Mouse (Mus musculus): ENCODE results near the gene Cracr2b. TPM values are rescaled to one million over a fixed set of nuclear protein-coding genes. Genes with fewer than 3 reads are reported as not detected.
"Not testable (repeated sequence)": the region's sequence is repeated elsewhere in the genome, so short reads cannot be mapped to it uniquely, and the experiment has no call there.

Gene Cracr2b
- polyA plus RNA-seq, 1 experiment from 2014 or later = 20.8 TPM

DNA sequence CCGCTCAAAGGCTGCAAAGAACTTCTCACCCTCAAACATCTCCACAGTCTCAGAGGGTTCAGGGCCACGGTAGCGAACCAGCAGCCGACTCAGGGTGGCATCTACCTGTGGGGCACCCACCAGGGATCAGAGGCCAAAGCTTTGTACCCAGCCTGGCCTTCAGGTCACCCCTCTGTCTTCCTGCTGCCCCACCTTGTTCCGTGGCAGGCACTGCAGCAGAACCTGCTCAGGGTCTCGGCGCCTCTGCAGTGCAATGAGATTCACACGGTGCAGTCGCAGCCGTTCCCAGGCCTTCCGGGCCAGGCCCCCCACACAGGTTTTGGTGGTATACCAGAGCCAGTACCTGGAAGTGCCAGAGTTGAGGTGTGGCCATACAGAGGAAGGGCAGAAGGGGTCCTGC, 21.1 kb upstream of the Cracr2b start:
- Histone ChIP-seq H3K36me3 (ENCODE audit: control insufficient read depth, insufficient read depth, low read length) (no peaks in the 10 kb centered on the region), H3K9ac (ENCODE audit: low read length) (no peak overlapping the region), H3K4me3 (ENCODE audit: low read depth, low read length) (no peak overlapping the region), H3K27me3 (ENCODE audit: control insufficient read depth, insufficient read depth, low read length) (no peaks in the 10 kb centered on the region), H3K4me1 (replicated peaks; ENCODE audit: control insufficient read depth, insufficient read depth) (peaks cover 9% of the 10 kb centered on the region), H3K4me2 (replicated peaks; ENCODE audit: low read depth) (no peak overlapping the region), H3K9me3 (ENCODE audit: control insufficient read depth, low read length) (no peaks in the 10 kb centered on the region), H3K27ac (replicated peaks) (no peak overlapping the region)
- TF ChIP-seq CTCF (IDR thresholded peaks at IDR 0.05; ENCODE audit: low read depth) = no peak
- TF ChIP-seq EP300 (optimal IDR thresholded peaks at IDR 0.05) = no peak
- no peak for ATAC-seq (ENCODE audit: low FRiP score, low TSS enrichment)
- DNase-seq (ENCODE audit: low spot score) = no peak
- 95% methylated on average over 11 of the region's 11 CpGs for WGBS

DNA sequence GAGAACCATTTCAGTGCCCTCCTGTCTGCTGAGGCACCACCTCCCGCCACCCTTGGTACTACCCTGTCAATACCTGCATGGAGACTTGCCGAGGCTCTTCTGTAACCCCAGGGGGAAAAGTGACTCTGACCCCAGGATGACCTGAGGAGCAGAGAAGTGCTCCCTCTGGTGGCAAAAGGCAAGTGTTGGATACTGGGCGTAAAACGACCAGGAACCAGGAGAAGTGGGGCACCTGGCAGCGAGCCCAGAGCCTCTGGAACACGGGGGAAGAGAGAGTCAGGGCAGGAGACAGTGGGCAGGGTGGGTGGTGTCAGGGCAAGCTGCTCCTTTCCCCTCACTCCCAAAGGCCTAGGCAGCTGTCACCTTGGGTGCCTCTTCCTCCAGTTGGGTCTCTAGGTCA, 20.3 kb upstream of the Cracr2b start:
- Histone ChIP-seq H3K4me2 (replicated peaks; ENCODE audit: low read depth) (no peak overlapping the region), H3K9ac (ENCODE audit: low read length) (no peak overlapping the region), H3K4me3 (ENCODE audit: low read depth, low read length) (no peak overlapping the region), H3K36me3 (ENCODE audit: control insufficient read depth, insufficient read depth, low read length) (no peaks in the 10 kb centered on the region), H3K27me3 (ENCODE audit: control insufficient read depth, insufficient read depth, low read length) (no peaks in the 10 kb centered on the region), H3K27ac (replicated peaks) (no peak overlapping the region), H3K9me3 (ENCODE audit: control insufficient read depth, low read length) (no peaks in the 10 kb centered on the region), H3K4me1 (replicated peaks; ENCODE audit: control insufficient read depth, insufficient read depth) (peaks cover 9% of the 10 kb centered on the region)
- ATAC-seq (ENCODE audit: low FRiP score, low TSS enrichment) = no peak
- peak; percentile 68 for DNase-seq (ENCODE audit: low spot score)
- peak; percentile 87 for TF ChIP-seq CTCF (IDR thresholded peaks at IDR 0.05; ENCODE audit: low read depth)
- TF ChIP-seq EP300 (optimal IDR thresholded peaks at IDR 0.05) = no peak
- WGBS = 28% methylated on average over 6 of the region's 6 CpGs

DNA sequence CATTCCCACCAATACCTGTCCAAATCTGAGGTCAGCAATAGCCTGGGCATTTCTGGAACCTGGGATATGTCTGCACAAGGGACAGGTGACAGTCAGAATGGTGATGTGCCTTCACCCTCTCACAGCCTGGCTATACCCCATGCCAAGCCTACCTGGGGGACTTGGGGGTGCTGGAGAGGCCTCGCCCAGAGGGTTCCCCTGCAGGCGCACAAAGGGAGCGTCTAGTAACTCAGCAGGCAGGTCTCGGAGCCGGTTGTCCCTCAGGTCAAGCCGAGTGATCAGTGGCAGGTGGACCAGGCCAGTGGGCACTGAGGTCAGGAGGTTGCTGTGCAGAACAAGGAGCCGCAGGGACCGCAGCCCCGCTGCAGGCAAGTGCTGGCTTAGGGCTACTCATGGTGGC, 19.4 kb upstream of the Cracr2b start:
- TF ChIP-seq EP300 (optimal IDR thresholded peaks at IDR 0.05) (no peak), CTCF (IDR thresholded peaks at IDR 0.05; ENCODE audit: low read depth) (no peak)
- Histone ChIP-seq H3K27me3 (ENCODE audit: control insufficient read depth, insufficient read depth, low read length) (no peaks in the 10 kb centered on the region), H3K4me3 (ENCODE audit: low read depth, low read length) (no peak overlapping the region), H3K4me1 (replicated peaks; ENCODE audit: control insufficient read depth, insufficient read depth) (peaks cover 7% of the 10 kb centered on the region; the same call in 1 of the 2 replicates), H3K4me2 (replicated peaks; ENCODE audit: low read depth) (no peak overlapping the region), H3K9ac (ENCODE audit: low read length) (no peak overlapping the region), H3K9me3 (ENCODE audit: control insufficient read depth, low read length) (no peaks in the 10 kb centered on the region), H3K36me3 (ENCODE audit: control insufficient read depth, insufficient read depth, low read length) (no peaks in the 10 kb centered on the region), H3K27ac (replicated peaks) (no peak overlapping the region)
- ATAC-seq (ENCODE audit: low FRiP score, low TSS enrichment) (no peak), DNase-seq (ENCODE audit: low spot score) (no peak)
- WGBS = 90% methylated on average over 9 of the region's 9 CpGs

DNA sequence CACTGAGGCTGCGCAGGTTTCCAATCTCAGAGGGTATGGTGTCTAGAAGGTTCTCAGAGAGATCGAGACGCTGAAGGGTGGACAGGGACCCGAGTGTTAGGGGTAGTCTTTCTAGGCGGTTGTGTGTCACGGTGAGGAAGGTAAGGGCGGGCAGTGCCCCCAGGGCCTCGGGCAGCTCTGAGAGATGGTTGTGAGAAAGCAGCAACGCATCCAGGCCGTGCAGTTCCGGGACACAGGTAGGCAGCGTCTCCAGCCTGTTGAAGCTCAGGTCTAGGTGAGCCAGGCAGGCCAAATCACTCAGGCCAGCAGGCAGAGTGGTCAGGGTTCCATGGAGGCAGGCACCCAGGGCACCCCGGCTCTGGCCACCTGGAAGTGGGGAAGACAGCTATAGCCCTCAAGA, 18.7 kb upstream of the Cracr2b start:
- Histone ChIP-seq H3K27ac (replicated peaks) (no peak overlapping the region), H3K4me3 (ENCODE audit: low read depth, low read length) (no peak overlapping the region), H3K27me3 (ENCODE audit: control insufficient read depth, insufficient read depth, low read length) (no peaks in the 10 kb centered on the region), H3K9ac (ENCODE audit: low read length) (no peak overlapping the region), H3K36me3 (ENCODE audit: control insufficient read depth, insufficient read depth, low read length) (no peaks in the 10 kb centered on the region), H3K4me2 (replicated peaks; ENCODE audit: low read depth) (no peak overlapping the region), H3K4me1 (replicated peaks; ENCODE audit: control insufficient read depth, insufficient read depth) (peaks cover 4% of the 10 kb centered on the region; the same call in 1 of the 2 replicates), H3K9me3 (ENCODE audit: control insufficient read depth, low read length) (no peaks in the 10 kb centered on the region)
- 91% methylated on average over 13 of the region's 13 CpGs for WGBS
- TF ChIP-seq EP300 (optimal IDR thresholded peaks at IDR 0.05) = no peak
- no peak for TF ChIP-seq CTCF (IDR thresholded peaks at IDR 0.05; ENCODE audit: low read depth)
- ATAC-seq (ENCODE audit: low FRiP score, low TSS enrichment) (no peak), DNase-seq (ENCODE audit: low spot score) (no peak)

DNA sequence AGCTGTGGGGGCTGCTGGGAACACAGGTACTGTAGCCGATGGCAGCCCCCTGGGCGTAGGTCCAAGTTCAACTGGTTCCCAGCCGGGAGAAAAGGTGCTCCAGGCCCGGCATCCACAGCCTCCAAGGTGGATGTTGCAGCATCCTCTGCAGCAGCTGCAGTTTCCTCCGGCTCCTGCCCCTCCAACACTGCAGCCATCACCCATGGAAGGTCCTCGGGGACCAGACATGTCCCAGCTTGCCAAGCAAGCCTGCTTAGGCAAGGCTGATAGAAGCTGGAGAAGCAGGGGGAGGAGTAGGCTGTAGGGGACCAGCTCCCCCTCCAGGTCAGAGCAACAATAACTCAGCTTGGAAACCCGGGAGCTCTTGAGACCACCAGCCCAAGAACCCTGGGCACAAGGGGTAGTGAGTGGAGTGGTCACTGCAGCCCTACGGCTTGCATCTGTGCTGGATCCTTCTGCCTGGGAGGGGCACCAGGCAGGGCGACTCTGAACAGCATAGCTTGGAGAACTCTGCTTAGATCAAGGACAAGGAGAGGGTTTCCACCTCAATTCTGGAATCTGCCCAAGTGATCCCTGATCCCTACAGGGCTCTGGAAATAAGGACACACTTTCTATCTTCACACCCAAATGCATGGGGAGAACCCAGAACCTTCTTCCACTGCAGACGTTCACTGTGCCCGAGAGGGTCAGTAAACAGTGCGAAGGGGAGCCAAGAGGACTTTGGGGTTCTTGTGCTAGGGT, 17.6 kb upstream of the Cracr2b start:
- TF ChIP-seq CTCF (IDR thresholded peaks at IDR 0.05; ENCODE audit: low read depth) = peak; percentile 64
- TF ChIP-seq EP300 (optimal IDR thresholded peaks at IDR 0.05) = no peak
- Histone ChIP-seq H3K9me3 (ENCODE audit: control insufficient read depth, low read length) (no peaks in the 10 kb centered on the region), H3K4me3 (ENCODE audit: low read depth, low read length) (peak overlapping the region; percentile 46), H3K9ac (ENCODE audit: low read length) (peak overlapping the region; percentile 53), H3K4me1 (replicated peaks; ENCODE audit: control insufficient read depth, insufficient read depth) (peaks cover 4% of the 10 kb centered on the region; the same call in 1 of the 2 replicates), H3K36me3 (ENCODE audit: control insufficient read depth, insufficient read depth, low read length) (no peaks in the 10 kb centered on the region), H3K27ac (replicated peaks) (peak overlapping the region; percentile 61; the same call in 1 of the 2 replicates), H3K4me2 (replicated peaks; ENCODE audit: low read depth) (peak overlapping the region; percentile 78), H3K27me3 (ENCODE audit: control insufficient read depth, insufficient read depth, low read length) (no peaks in the 10 kb centered on the region)
- 13% methylated on average over 12 of the region's 12 CpGs for WGBS
- DNase-seq (ENCODE audit: low spot score) = no peak
- no peak for ATAC-seq (ENCODE audit: low FRiP score, low TSS enrichment)

DNA sequence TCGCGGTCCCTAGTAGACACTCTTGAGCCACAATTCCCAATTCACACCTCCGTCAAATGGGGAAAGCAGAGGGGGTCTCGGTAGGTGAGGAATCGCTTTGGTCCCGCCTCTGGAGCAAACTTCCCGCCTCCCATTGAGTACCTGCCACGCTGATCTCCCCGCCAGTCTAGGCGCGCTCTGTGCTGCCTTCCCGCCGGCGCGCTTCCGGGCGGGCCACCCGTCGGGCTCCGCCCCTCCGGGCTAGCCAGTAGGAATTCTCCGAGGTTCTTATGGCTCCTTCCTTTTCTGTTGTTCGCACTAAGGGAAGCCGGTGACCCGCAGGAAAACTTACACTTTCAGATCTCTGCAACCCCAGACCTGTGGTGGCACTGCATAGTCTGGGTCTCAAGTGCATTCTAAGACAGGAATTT, 17.1 kb upstream of the Cracr2b start, which contains the start of gene Pidd1:
Gene Pidd1 (minus strand): TSS at position 198 of the 410 bp plus-strand sequence.
- Histone ChIP-seq H3K9me3 (ENCODE audit: control insufficient read depth, low read length) (no peaks in the 10 kb centered on the region), H3K27me3 (ENCODE audit: control insufficient read depth, insufficient read depth, low read length) (no peaks in the 10 kb centered on the region), H3K27ac (replicated peaks) (peak within 1 kb of the TSS; percentile 61; the same call in 1 of the 2 replicates), H3K4me3 (ENCODE audit: low read depth, low read length) (peak within 1 kb of the TSS; percentile 46), H3K4me2 (replicated peaks; ENCODE audit: low read depth) (peak within 1 kb of the TSS; percentile 78), H3K9ac (ENCODE audit: low read length) (peak within 1 kb of the TSS; percentile 53), H3K4me1 (replicated peaks; ENCODE audit: control insufficient read depth, insufficient read depth) (peaks cover 4% of the 10 kb centered on the region; the same call in 1 of the 2 replicates), H3K36me3 (ENCODE audit: control insufficient read depth, insufficient read depth, low read length) (peaks cover 4% of the 10 kb centered on the region; the same call in 1 of the 2 replicates)
- TF ChIP-seq EP300 (optimal IDR thresholded peaks at IDR 0.05) (no peak), CTCF (IDR thresholded peaks at IDR 0.05; ENCODE audit: low read depth) (no peak)
- peak; percentile 69 for ATAC-seq (ENCODE audit: low FRiP score, low TSS enrichment)
- peak; percentile 88 for DNase-seq (ENCODE audit: low spot score)
- under 1% methylated on average over 25 of the region's 25 CpGs for WGBS

DNA sequence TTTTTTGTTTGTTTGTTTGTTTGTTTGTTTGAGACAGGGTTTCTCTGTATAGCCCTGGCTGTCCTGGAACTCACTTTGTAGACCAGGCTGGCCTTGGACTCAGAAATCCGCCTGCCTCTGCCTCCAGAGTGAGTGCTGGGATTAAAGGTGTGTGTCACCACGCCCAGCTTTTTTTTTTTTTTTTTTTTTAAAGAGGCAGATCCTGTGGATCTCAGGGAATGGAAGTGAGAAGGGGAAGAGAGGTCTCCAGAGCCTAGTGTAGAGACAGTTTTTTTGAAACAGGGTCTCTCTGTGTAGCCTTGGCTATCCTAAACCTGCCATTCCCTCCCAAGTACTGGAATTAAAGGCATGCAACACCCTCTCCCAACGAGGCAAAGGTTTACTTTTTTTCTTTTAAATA, 14.5 kb upstream of the Cracr2b start:
- not testable (repeated sequence) for H3K27ac ChIP-seq (replicated peaks); H3K4me3 ChIP-seq (ENCODE audit: low read depth, low read length); H3K27me3 ChIP-seq (ENCODE audit: control insufficient read depth, insufficient read depth, low read length); DNase-seq (ENCODE audit: low spot score); H3K9me3 ChIP-seq (ENCODE audit: control insufficient read depth, low read length); H3K36me3 ChIP-seq (ENCODE audit: control insufficient read depth, insufficient read depth, low read length); H3K9ac ChIP-seq (ENCODE audit: low read length); ATAC-seq (ENCODE audit: low FRiP score, low TSS enrichment); H3K4me1 ChIP-seq (replicated peaks; ENCODE audit: control insufficient read depth, insufficient read depth)
- WGBS = 76% methylated on average over 3 of the region's 3 CpGs
- peak overlapping the region; percentile 70; the same call in 1 of the 2 replicates for H3K4me2 ChIP-seq (replicated peaks; ENCODE audit: low read depth)
